Mouse (Mus musculus) forebrain, embryonic 15.5 days (tissue): ENCODE measurements around the gene Nsg1. TPM values are rescaled to one million over a fixed set of nuclear protein-coding genes. Genes with fewer than 3 reads are reported as not detected.

ENCODE experiments used
- ATAC-seq: fragments of 200-750 bp; cut with Nextera tagmentation; replicated peaks from 2 replicates; pipeline ENCODE4 v1.8.0; 2017; ENCODE audit warnings: mild to moderate bottlenecking, moderate TSS enrichment, moderate library complexity
- H3K27ac ChIP-seq: fragments of 300-500 bp; sonication (generic); replicated peaks from 2 replicates; pipeline ENCODE4 v1.5.1; 2015; ENCODE audit warnings: mild to moderate bottlenecking, inconsistent platforms
- H3K27me3 ChIP-seq: fragments of 300-500 bp; sonication (generic); 2 replicates; pipeline ENCODE4 v1.6.1; 2015; ENCODE audit warnings: inconsistent platforms
- H3K36me3 ChIP-seq: fragments of 300-500 bp; sonication (generic); 2 replicates; pipeline ENCODE4 v1.6.1; 2015; ENCODE audit warnings: mild to moderate bottlenecking, inconsistent platforms
- H3K4me1 ChIP-seq: fragments of 300-500 bp; sonication (generic); 2 replicates; pipeline ENCODE4 v1.6.1; 2015; ENCODE audit warnings: inconsistent platforms
- H3K4me2 ChIP-seq: fragments of 300-500 bp; sonication (generic); replicated peaks from 2 replicates; pipeline ENCODE4 v1.6.1; 2015; ENCODE audit warnings: mild to moderate bottlenecking, inconsistent platforms
- H3K4me3 ChIP-seq: fragments of 300-500 bp; sonication (generic); 2 replicates; pipeline ENCODE4 v1.5.1; 2015; ENCODE audit warnings: mild to moderate bottlenecking, inconsistent platforms
- H3K9ac ChIP-seq: fragments of 300-500 bp; sonication (generic); replicated peaks from 2 replicates; pipeline ENCODE4 v1.6.1; 2015; ENCODE audit warnings: mild to moderate bottlenecking, inconsistent platforms
- H3K9me3 ChIP-seq: fragments of 300-500 bp; sonication (generic); 2 replicates; pipeline ENCODE4 v1.6.1; 2016; ENCODE audit warnings: inconsistent platforms
- WGBS: fragments of 180-500 bp; shearing (Covaris S2); methylation state at CpG from one replicate; pipeline ENCODE4 v1.1.7; 2015; ENCODE audit warnings: mixed read lengths; 5-methylcytosine and 5-hydroxymethylcytosine counted together
- polyA plus RNA-seq: library from polyadenylated mRNA; unstranded; fragments of >200 nt; fragmentation: Nextera tagmentation; extraction: Ambion mirVana; gene quantifications from 2 replicates; pipeline ENCODE4 v1.2.1, GENCODE M21; 2015

Gene Nsg1
- polyA plus RNA-seq, 1 experiment from 2014 or later, result 1,219 TPM

DNA sequence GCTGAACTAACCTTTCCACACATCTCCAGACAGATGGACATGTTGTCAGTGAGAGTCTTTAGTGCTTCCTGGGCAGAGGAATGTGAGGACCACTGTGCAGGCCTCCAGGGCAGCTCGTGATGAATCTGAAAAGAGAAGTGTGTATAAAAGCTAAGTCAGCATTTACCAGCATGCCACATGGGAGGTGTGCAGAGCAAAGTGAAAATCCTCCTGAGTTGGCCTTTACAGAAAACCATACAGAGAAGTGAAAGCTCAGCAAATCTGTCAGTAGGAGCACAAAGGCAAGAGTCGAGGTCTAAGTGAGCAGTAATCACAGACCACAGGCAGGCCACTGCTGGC lies 67.8 kb downstream of the Nsg1 start:
- no peak overlapping the region for H3K9ac ChIP-seq
- WGBS, result 66% methylated on average over 2 of the region's 2 CpGs

DNA sequence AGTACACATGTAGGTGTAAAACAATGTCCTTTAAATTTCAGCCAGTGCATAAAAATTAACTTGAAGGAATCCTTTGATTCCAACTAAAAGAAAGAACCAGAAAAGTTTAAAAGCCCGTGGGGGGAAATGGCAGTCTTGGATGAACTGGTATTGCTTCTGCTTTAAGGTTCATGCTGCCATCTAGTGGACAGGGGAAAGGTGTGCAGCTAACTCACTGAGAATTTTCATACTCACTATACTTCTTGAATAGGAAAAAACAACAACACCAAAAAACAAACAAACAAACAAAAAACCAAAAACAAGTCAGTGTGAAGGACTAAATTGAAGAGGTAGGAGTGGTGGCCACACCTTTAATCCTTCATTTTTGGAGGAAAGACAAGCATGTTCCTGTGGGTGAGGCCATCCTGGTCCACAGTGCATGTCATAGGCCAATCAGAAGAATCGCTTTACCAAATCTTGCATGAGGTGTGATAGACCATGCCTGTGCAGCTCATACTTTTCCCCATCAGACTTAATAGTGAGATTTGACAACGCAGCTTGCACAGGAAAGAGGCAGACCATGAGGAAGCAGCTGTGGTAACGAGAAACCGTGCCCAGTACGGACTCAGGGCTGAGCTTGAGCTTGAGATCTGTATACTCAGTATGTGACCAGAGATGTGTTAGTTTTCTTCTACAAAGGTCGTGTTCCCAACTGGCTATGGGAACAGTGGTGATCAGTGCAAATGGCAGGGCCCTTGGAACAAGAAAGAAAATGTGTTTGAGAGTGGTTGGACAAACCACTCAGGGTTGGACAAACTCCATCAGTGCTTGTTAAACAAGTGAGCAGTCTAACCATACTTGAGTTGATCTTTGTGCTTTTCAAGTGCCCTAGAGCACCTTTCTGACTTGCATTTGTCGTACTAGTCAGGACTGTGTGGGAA lies 68.4 kb downstream of the Nsg1 start:
- no peak overlapping the region for H3K4me3 ChIP-seq
- 72% methylated on average over 8 of the region's 8 CpGs for WGBS
- peaks cover 11% of the 10 kb centered on the region; the same call in 1 of the 2 replicates for H3K4me1 ChIP-seq
- no peak overlapping the region for H3K9ac ChIP-seq
- no peaks in the 10 kb centered on the region for H3K9me3 ChIP-seq
- H3K4me2 ChIP-seq, result no peak overlapping the region
- H3K27me3 ChIP-seq, result no peaks in the 10 kb centered on the region
- H3K27ac ChIP-seq, result no peak overlapping the region
- ATAC-seq, result peak; percentile 57; the same call in 1 of the 2 replicates
- no peaks in the 10 kb centered on the region for H3K36me3 ChIP-seq

More for the DNA sequence above, 67.8 kb downstream of the Nsg1 start:
- Histone ChIP-seq H3K4me1 (peaks cover 11% of the 10 kb centered on the region; the same call in 1 of the 2 replicates), H3K4me3 (no peak overlapping the region), H3K36me3 (no peaks in the 10 kb centered on the region), H3K27me3 (no peaks in the 10 kb centered on the region), H3K9me3 (no peaks in the 10 kb centered on the region), H3K4me2 (no peak overlapping the region), H3K27ac (no peak overlapping the region)
- ATAC-seq, result no peak

DNA sequence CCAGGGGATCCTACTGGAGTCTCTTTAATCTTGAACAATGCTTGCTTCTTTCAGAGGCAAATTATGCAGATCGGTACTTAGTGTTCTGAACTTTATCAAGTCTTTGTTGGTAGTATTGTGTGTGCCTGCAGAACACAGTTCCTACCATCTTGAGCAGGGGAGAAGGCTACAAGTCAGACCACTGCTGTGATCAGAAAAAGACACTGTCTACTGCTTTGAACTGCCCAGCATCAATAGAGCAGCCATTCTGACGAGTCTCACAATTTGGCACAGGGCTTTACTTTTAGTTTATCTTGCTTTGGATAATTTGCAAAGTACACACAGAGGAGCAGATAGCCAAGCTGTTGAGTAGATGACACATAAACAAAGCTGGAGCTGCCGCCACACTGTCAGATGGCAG lies 69.1 kb downstream of the Nsg1 start:
- H3K4me2 ChIP-seq, result no peak overlapping the region
- H3K9me3 ChIP-seq, result no peaks in the 10 kb centered on the region
- 0 out of 2 replicates have a peak, but pooled peaks have one; percentile 33 for ATAC-seq
- WGBS, result 23% methylated on average over 3 of the region's 3 CpGs
- no peak overlapping the region for H3K9ac ChIP-seq
- H3K4me3 ChIP-seq, result no peak overlapping the region
- H3K4me1 ChIP-seq, result peaks cover 14% of the 10 kb centered on the region
- no peaks in the 10 kb centered on the region for H3K27me3 ChIP-seq
- H3K36me3 ChIP-seq, result no peaks in the 10 kb centered on the region
- H3K27ac ChIP-seq, result no peak overlapping the region

DNA sequence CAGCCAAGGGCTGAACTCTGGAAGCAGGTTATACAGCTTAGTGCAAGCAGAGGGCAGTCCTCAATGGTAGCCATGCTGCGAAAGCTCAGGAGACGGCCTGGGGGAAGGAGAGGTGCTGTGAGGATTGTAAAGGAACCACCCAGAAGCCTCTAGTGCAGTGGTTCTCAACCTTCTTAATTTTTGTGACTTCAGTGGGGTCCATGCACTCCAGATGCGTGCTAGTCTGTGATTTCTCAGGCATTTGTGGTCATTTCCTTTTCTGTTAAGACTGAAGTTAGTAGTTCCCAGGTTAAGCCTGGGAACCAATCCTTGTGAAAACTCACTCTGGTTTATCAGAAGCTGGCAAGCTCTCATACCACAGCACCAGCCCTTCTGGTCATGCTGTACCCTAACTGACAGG lies 69.6 kb downstream of the Nsg1 start:
- WGBS, result 69% methylated on average over 3 of the region's 3 CpGs
- peaks cover 16% of the 10 kb centered on the region for H3K4me1 ChIP-seq
- no peak overlapping the region for H3K9ac ChIP-seq
- no peaks in the 10 kb centered on the region for H3K9me3 ChIP-seq
- no peaks in the 10 kb centered on the region for H3K27me3 ChIP-seq
- no peak overlapping the region for H3K27ac ChIP-seq
- no peaks in the 10 kb centered on the region for H3K36me3 ChIP-seq
- ATAC-seq, result no peak
- H3K4me2 ChIP-seq, result no peak overlapping the region
- no peak overlapping the region for H3K4me3 ChIP-seq

Other genes starting within 250 kb of the Nsg1 start
- 36.6 and 37.2 TPM in 2 replicates for gene Stx18, start 121.2 kb downstream of the Nsg1 start, polyA plus RNA-seq
- 25.7 and 26.4 TPM in 2 replicates for gene Zbtb49, start 60.5 kb upstream of the Nsg1 start, polyA plus RNA-seq
- 53.7 and 58.0 TPM in 2 replicates for gene Lyar, start 60.6 kb upstream of the Nsg1 start, polyA plus RNA-seq
- gene Tmem128, start 100.3 kb upstream of the Nsg1 start, polyA plus RNA-seq, result 94.0 and 95.0 TPM in 2 replicates
- gene Otop1, start 116.1 kb upstream of the Nsg1 start, polyA plus RNA-seq, result not detected in 2 replicates
- 0.33 and 0.34 TPM in 2 replicates for gene Drd5, start 159.5 kb upstream of the Nsg1 start, polyA plus RNA-seq